Mouse (Mus musculus) erythroblast, embryonic 14.5 days (primary cell): ENCODE results near the gene Aamp.

Experiments
- GATA1 ChIP-seq: IDR thresholded peaks from 2 replicates; pipeline ENCODE4 v1.6.1; 2012; ENCODE audit warnings: low read length, inconsistent platforms, mixed read lengths
- TAL1 ChIP-seq: IDR thresholded peaks from 3 replicates; pipeline ENCODE4 v1.6.1; 2012; ENCODE audit warnings: low read length, inconsistent platforms, mixed read lengths

DNA sequence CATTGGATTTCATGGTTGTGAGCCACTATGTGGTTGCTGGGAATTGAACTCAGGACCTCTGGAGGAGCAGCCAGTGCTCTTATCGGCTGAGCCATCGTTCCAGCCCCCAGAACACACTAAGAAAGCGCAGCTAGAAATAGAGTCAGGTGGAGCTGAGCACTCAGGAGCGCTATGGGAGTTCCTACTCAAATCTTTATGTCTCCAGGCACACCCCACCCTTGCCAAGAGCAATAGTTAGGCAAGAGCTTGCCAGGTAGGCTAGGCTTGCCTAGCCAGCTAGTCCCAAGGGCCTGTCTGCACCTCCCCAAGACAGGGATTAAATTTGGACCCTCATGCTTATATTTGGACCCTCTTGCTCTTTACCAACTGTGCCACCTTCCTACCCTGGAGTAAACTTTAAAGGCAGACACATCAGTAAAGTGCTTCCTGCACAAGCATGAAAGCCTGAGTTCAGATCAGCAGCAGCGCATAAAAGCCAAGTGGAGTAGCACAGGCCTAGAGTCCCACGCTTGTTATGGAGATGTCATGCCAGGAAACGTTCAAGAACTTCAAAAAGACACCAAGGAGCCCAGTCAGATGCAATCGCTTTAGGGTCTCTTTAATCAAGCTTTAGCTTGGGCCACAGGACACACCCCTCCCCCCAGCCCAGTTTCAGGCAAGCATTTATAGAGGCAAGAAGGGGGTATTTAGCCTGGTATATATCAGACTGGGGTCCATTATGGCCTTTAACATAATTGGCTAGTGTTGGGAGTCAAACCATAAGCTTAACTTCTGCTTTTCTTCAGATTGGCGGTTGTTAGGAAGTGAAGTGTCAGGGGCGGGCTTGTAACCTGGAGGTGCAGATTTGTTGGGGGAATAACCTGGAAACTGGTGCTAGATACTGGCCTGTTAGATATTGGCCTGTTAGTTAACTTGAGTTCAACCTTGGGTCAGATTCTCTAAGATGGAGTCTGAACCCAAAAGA lies 23.7 kb upstream of the Aamp start:
- TF ChIP-seq GATA1 (no peak), TAL1 (no peak)
